Mouse (Mus musculus) WW6 (cell line): ENCODE measurements at regions not wholly inside any gene's neighbourhood (a gene's known extent, or its start where the extent isn't known, plus 50 kb on each side); places are given as distances from the start of the nearest gene placed in this dataset.

Source experiments
- DNase-seq: peaks from one replicate; pipeline ENCODE4 v3.0.0-alpha.2; 2013; ENCODE audit warnings: low read depth, low spot score

- DNase-seq: no peak
Measured at GRCm38 (mm10) chr12:79967491-79968255, 145.1 kb downstream of the Zfp36l1 start.

GRCm38 (mm10) chr12:79966621-79967490 lies 146.0 kb downstream of the Zfp36l1 start:
- no peak for DNase-seq

GRCm38 (mm10) chr12:79966289-79966615 lies 146.6 kb downstream of the Zfp36l1 start:
- DNase-seq: no peak

- no peak for DNase-seq
Measured at GRCm38 (mm10) chr12:79965471-79966288, 147.1 kb downstream of the Zfp36l1 start.

GRCm38 (mm10) chr12:79963443-79964025 lies 149.3 kb downstream of the Zfp36l1 start:
- DNase-seq: no peak

GRCm38 (mm10) chr12:79962649-79963236 lies 150.1 kb downstream of the Zfp36l1 start:
- DNase-seq: no peak

GRCm38 (mm10) chr12:79961881-79962280 lies 150.9 kb downstream of the Zfp36l1 start:
- DNase-seq: no peak

- DNase-seq: no peak
Measured at GRCm38 (mm10) chr12:79961076-79961475, 151.7 kb downstream of the Zfp36l1 start.

- no peak for DNase-seq
Measured at GRCm38 (mm10) chr12:79960446-79960845, 152.4 kb downstream of the Zfp36l1 start.

GRCm38 (mm10) chr12:79959540-79960305 lies 153.1 kb downstream of the Zfp36l1 start:
- no peak for DNase-seq

GRCm38 (mm10) chr12:79957211-79957610 lies 155.6 kb downstream of the Zfp36l1 start:
- DNase-seq: no peak

GRCm38 (mm10) chr12:79956351-79956750 lies 156.5 kb downstream of the Zfp36l1 start:
- DNase-seq: no peak

- DNase-seq: no peak
Measured at GRCm38 (mm10) chr12:79955501-79955900, 157.3 kb downstream of the Zfp36l1 start.

GRCm38 (mm10) chr12:79950579-79951112 lies 162.2 kb downstream of the Zfp36l1 start:
- DNase-seq: no peak

- DNase-seq: no peak
Measured at GRCm38 (mm10) chr12:79949101-79949824, 163.6 kb downstream of the Zfp36l1 start.

GRCm38 (mm10) chr12:79947574-79947973 lies 165.2 kb downstream of the Zfp36l1 start:
- DNase-seq: no peak

GRCm38 (mm10) chr12:79946777-79947176 lies 166.0 kb downstream of the Zfp36l1 start:
- no peak for DNase-seq

GRCm38 (mm10) chr12:79945899-79946298 lies 166.9 kb downstream of the Zfp36l1 start:
- no peak for DNase-seq

- no peak for DNase-seq
Measured at GRCm38 (mm10) chr12:79944714-79945493, 167.9 kb downstream of the Zfp36l1 start.
